Mouse (Mus musculus): ENCODE results near the gene Xpr1.

DNA sequence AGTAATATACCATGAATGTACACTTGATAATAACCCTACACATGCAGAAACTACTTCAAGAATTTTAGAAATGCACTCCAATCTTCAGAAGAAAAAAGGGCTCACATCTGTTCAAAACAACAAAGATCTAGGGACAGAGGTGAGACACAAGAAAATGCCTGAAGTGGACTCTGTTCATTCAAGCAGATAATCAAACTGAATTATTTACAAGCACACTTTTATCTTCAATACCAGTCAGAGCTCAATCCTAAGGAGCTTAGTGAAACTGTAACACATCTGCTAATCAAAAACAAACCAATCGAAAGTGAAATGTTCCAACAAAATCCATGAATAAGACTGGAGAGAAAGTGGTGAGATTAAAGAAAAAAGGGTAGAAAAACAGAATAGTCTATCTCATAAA lies 35.3 kb downstream of the Xpr1 start:
- TF ChIP-seq CTCF (IDR thresholded peaks at IDR 0.05; ENCODE audit: insufficient read depth, low read depth, low read length) = no peak
- TF ChIP-seq POLR2A (IDR thresholded peaks at IDR 0.05; ENCODE audit: insufficient read depth, low read depth, low read length) = no peak

Measured in olfactory bulb, adult 2 months (tissue).